Mouse (Mus musculus): ENCODE results near the gene Kng1. TPM values are rescaled to one million over a fixed set of nuclear protein-coding genes. Genes with fewer than 3 reads are reported as not detected.

The Kng1 gene
- polyA plus RNA-seq (2015; fragmentation: Nextera tagmentation; extraction: Ambion mirVana) = 0.25 and 0.62 TPM in 2 replicates

DNA sequence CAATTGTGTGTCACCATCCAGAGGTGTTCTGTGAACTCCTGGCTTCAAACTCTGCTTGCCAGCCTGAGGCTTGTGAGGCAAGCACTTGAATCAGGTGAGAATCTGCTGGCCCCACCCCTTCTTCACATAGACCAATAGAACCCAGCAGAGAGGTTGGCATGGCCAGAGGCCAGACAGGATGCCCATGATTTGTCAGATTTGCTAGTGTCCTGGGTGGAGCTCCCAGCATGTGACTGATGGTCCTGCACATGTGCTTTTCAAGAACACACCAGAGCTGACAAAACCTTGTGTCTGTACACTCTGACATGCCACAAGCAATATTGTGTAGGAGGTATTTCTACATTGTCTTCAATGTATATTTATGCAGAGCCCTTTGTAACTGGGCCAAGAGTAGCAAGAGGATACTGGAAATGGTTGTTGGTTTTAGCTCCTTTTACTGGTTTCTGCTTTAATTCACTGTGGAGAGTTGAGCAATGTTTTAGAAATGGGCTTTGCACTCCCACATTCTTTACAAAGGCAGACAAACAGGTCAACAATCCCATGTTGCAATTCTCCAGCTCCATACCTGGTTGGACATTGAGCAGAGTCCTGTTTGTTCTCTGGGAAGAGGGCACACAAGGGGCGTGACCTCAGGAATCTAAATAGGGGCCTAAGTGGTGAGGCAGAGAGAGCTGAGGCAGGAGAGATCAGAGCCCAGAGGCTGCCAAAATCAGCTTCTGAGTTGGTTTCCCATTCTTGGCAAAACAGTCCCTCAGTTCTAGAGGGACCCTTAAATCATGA is at the start of gene Kng1:
Gene Kng1 (plus strand): TSS at position 198 of the 780 bp plus-strand sequence.

DNA sequence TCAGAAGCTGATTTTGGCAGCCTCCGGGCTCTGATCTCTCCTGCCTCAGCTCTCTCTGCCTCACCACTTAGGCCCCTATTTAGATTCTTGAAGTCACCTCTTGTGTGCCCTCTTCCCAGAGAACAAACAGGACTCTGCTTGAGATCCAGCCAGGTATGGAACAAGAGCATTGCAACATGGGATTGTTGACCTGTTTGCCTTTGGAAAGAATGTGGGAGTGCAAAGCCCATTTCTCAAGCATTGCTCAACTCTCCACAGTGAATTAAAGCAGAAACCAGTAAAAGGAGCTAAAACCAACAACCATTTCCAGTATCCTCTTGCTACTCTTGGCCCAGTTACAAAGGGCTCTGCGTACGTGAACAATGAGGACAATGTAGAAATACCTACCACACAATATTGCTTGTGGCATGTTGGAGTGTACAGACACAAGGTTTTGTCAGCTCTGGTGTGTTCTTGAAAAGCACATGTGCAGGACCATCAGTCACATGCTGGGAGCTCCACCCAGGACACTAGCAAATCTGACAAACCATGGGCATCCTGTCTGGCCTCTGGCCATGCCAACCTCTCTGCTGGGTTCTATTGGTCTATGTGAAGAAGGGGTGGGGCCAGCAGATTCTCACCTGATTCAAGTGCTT is 28.6 kb upstream of the Kng1 start, which contains the start of gene Kng2:
Gene Kng2 (minus strand): TSS at position 517 of the 635 bp plus-strand sequence.

GRCm38 (mm10) chr16:23107231-23107942 is 49.7 kb downstream of the Kng1 start, which contains the start of gene Eif4a2:
Gene Eif4a2, plus strand, starts transcription at chr16:23107444.

DNA sequence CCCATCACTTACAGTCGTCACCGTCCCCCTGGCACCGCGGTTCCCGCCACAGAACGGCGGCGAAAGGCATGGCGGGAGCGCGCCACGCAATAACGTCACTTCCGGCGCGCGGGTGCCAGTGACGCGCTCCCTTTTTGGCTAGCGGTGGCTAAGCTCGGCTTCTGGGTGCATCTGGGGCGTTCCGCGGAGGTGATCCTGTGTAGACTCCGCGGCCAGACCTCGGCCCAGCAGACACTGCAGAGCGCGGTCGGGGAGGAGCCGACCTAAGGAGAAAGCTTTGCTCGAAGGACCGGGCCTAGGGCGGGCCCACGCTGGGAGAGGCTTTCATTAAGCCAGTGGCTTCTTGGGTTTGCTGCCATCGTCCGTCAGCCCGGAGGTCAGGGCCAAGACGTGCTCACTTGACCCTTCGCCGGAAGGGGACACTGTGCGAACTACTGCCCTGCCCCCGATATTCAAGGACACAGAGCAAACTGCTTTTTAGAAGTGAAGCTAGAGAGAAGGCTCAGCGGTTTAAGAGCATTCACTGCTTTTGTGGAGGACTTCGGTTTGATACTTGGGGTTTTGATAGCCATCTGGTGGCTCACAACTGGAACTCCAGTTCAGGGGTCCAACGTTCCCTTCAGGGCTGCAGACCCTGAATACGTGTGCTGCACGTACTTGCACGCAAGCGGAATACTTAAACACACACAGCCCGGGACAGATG is 70.2 kb downstream of the Kng1 start, which contains the start of gene Rfc4:
Gene Rfc4 (minus strand): TSS at position 65 of the 703 bp plus-strand sequence.

Small RNAs within 50 kb of the gene (microRNA-seq; reads per million reads assigned to microRNA genes)
- gene Gm49346 = not detected

Other genes with a start within 250 kb of the Kng1 start
- gene Crygs, start 246.3 kb upstream of the Kng1 start, polyA plus RNA-seq (2015; fragmentation: Nextera tagmentation; extraction: Ambion mirVana) = 0.36 TPM in 1 of 2 replicates, not detected in the other
- 16.4 and 16.7 TPM in 2 replicates for gene Tbccd1, start 200.2 kb upstream of the Kng1 start, polyA plus RNA-seq (2015; fragmentation: Nextera tagmentation; extraction: Ambion mirVana)
- gene Dnajb11, start 200.0 kb upstream of the Kng1 start, polyA plus RNA-seq (2015; fragmentation: Nextera tagmentation; extraction: Ambion mirVana) = 86.0 and 92.5 TPM in 2 replicates
- gene Ahsg, start 166.6 kb upstream of the Kng1 start, polyA plus RNA-seq (2015; fragmentation: Nextera tagmentation; extraction: Ambion mirVana) = 1.2 and 3.1 TPM in 2 replicates
- gene Fetub, start 139.5 kb upstream of the Kng1 start, polyA plus RNA-seq (2015; fragmentation: Nextera tagmentation; extraction: Ambion mirVana) = 0.31 TPM in 1 of 2 replicates, not detected in the other
- 0.12 and 0.18 TPM in 2 replicates for gene Hrg, start 106.8 kb upstream of the Kng1 start, polyA plus RNA-seq (2015; fragmentation: Nextera tagmentation; extraction: Ambion mirVana)
- gene Kng2, start 28.4 kb upstream of the Kng1 start, polyA plus RNA-seq (2015; fragmentation: Nextera tagmentation; extraction: Ambion mirVana) = 0.72 and 1.9 TPM in 2 replicates
- gene Eif4a2, start 49.6 kb downstream of the Kng1 start, polyA plus RNA-seq (2015; fragmentation: Nextera tagmentation; extraction: Ambion mirVana) = 263 and 281 TPM in 2 replicates
- gene Rfc4, start 69.9 kb downstream of the Kng1 start, polyA plus RNA-seq (2015; fragmentation: Nextera tagmentation; extraction: Ambion mirVana) = 26.8 and 29.4 TPM in 2 replicates
- gene Adipoq, start 88.7 kb downstream of the Kng1 start, polyA plus RNA-seq (2015; fragmentation: Nextera tagmentation; extraction: Ambion mirVana) = 0.31 and 0.47 TPM in 2 replicates
- gene St6gal1, start 166.9 kb downstream of the Kng1 start, polyA plus RNA-seq (2015; fragmentation: Nextera tagmentation; extraction: Ambion mirVana) = 11.5 TPM in 2 replicates